Mouse (Mus musculus) right cerebral cortex, postnatal 14 days (tissue): ENCODE results near the gene Chchd6.
A peak's percentile ranks its signal among the peaks of the same experiment; 100 is the strongest.

Source experiments
- DNase-seq: peaks from one replicate; pipeline ENCODE4 v3.0.0; 2022

Gene Chchd6

GRCm38 (mm10) chr6:89584634-89585409, 10.6 kb downstream of the Chchd6 start:
- peak; percentile 43 for DNase-seq

- DNase-seq = no peak
These were observed 12.3 kb downstream of the Chchd6 start for GRCm38 (mm10) chr6:89583170-89583569.

DNA sequence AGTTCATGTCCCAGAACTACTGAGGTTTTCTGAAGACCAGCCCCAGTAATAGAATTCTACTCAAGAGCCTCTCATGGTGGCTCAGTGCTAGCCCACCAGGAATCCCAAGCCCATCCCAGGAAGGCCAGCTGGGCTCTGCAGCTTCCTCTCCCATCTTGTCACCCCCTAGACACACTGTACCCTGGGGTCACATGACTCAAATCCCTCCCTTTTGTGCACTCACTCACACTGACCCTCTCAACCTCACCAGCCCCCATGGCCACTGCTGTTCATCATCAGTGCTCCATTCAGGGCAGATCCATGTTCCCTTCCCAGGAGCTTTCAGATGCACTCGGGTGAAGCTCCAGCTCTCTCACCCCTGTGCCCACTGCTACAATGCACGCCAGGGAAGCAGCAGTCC, 20.8 kb downstream of the Chchd6 start:
- DNase-seq = no peak

DNA sequence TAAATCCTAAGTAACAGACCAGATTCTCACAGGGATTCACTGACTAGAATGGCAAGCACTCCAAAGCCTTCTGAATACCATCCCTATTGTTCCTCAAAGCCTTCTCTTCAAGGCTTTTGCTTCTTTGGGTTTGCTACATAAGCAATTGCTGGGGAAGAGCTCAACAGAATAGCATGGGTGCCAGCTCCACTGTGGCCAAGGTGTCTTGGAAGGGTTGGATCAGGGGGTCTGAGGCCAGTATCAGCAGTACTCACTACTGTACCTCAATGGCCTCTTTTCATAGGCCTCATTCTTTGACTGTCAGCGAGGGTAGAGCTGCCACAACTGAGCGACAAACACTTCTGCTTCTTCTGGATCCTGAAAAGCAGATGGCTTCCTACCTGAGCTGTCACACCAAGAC, 21.7 kb downstream of the Chchd6 start:
- DNase-seq = no peak

- DNase-seq = no peak
These were observed 22.4 kb downstream of the Chchd6 start for GRCm38 (mm10) chr6:89572921-89573636.

DNA sequence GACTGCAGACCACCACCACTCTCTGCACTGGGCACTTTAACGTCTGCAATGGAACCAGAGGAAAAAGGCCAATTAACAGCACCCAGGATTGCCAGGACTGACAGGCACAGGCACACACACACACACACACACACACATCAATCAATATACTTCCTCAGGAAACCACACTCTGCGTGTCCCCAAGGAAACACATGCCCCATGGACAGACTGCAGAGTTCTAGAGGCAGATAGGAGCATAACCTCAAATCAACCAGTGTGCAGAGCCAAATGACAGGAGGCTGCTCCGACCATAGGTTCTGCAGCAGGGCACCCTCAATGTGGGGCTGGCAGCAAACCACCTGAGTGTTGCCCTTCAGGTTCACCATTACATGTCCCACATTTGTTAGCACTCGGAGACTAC, 26.1 kb downstream of the Chchd6 start:
- DNase-seq = no peak

DNA sequence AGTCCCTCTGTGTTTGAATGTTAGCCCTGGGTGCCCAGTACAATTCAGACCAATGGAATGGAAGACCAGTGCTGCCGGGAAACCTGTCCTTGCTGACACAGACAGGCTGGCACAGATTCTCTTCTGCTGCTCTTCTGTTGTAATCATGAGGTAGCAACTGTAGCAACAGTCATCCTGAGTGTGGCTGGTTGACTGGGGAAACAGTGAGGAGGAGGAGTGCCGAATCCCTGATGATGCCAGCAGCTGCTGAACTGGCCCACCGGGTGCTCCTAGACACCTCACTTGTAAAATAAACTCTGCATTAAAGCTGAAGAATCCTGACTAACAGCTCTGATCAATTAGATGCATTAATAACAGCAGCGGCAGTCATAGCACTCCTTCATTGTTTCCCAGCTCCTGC, 28.7 kb downstream of the Chchd6 start:
- no peak for DNase-seq

GRCm38 (mm10) chr6:89563381-89563780, 32.1 kb downstream of the Chchd6 start:
- DNase-seq = no peak

DNA sequence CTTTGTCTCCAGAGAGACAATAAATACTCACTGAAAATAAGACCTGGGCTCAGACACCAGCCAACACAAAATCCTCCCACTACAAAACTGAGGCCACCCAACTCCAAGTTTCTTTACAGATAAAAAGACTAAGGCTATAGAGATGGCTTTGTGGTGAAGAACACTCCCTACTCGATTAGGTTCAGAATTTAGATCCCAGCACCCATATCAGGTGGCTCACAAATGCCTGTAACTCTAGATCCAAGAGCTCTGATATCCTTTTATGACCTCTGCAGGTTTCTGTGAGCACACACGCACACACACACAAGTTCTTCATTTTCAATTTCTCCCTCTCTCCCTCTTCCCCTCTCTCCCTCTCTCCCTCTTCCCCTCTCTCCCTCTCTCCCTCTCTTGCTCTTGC, 34.6 kb downstream of the Chchd6 start:
- DNase-seq = no peak

DNA sequence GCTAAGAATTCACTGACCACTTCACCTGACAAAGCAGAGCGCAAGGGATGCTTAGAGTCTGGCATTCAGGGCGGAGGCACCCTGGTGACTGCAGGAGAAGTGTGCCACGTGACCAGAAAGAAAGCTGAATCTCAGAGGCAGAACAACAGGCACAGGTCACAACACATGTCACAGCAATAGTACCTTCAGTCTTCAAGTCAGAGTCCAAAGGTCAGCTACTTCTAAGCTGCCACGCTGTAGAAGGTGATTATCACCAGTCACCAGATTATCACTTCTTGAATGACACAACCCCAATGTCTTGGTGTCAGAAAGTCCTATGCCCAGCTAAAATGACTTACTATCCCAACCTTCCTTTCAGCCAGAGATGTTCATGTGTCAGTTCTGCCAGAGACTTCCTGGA, 37.8 kb downstream of the Chchd6 start:
- DNase-seq = no peak

- no peak for DNase-seq
These were observed 38.9 kb downstream of the Chchd6 start for GRCm38 (mm10) chr6:89556566-89556965.

DNA sequence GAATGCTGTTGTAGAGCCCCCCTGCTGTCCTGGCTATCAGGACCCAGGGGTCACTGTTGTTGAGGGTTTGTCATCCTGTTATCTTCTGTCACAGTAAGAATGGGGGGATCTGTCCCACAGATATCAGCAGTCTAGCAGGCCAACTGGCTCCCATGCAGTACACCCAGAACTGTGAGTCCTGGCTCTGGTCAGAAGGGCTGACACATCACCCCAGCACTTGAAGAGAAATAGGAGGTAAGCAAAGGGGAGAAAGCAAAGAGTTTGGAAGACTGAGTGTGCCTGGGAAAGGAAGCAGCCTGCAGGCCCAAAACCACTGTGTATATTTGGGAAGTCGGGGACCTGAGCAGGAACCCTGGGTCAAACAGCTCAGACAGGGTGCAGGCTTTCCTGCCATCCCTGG, 39.5 kb downstream of the Chchd6 start:
- DNase-seq = no peak

- no peak for DNase-seq
These were observed 41.4 kb downstream of the Chchd6 start for GRCm38 (mm10) chr6:89554029-89554428.

DNA sequence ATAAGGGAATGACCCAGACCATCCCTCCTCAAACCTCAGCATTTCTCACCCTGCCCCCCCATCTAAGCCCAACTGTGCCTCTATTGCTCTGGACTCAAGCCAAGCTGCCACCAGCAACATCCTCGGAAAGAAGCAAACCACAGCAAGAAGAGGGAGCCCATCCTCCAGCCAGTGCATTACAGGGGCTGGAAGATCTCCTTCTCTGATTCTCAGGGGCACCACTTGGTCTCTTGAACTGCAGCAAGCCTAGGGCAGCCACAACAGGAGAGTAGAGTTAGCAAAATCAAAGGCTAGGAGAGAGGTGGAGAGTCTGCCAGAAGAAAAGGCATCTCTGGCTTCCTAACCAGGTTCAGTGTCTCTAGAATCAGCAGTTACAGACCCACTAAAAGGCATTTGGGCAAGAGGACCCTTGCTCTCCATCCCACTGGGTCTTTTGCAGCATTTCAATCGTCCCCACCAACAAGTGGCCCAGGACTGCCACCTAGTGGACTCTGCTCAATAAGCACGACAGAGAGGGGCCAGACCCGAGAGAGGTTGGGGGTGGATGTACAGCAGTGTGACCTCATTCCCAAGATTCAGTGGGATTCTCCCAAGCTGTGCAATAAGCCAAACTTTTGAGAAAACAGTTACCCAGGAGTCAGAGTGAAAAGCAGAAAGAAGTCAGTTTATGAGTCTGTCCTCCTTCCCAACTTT, 42.3 kb downstream of the Chchd6 start:
- DNase-seq = peak; percentile 83

GRCm38 (mm10) chr6:89552321-89553011, 43.0 kb downstream of the Chchd6 start:
- no peak for DNase-seq

GRCm38 (mm10) chr6:89549157-89549556, 46.3 kb downstream of the Chchd6 start:
- no peak for DNase-seq

DNA sequence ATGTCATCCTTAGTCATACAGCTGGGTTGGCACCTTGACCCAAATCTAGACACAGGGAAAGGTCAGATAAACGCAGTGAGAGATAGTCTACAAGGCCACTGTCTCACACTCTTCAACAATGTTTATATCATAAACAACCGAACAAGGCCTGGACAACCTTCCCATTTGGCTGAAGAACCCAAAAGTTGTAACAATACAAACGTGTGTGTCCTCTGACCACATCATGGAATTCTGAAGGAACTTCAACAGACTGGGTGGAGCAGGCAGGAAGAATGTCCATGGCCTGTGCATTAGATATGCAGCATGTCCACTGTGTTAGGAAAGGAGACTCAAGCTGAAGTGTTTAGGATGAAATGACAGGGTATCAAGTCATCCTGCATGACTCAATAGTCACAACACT, 47.5 kb downstream of the Chchd6 start:
- no peak for DNase-seq

- DNase-seq = no peak
These were observed 57.2 kb downstream of the Chchd6 start for GRCm38 (mm10) chr6:89538102-89538751.

DNA sequence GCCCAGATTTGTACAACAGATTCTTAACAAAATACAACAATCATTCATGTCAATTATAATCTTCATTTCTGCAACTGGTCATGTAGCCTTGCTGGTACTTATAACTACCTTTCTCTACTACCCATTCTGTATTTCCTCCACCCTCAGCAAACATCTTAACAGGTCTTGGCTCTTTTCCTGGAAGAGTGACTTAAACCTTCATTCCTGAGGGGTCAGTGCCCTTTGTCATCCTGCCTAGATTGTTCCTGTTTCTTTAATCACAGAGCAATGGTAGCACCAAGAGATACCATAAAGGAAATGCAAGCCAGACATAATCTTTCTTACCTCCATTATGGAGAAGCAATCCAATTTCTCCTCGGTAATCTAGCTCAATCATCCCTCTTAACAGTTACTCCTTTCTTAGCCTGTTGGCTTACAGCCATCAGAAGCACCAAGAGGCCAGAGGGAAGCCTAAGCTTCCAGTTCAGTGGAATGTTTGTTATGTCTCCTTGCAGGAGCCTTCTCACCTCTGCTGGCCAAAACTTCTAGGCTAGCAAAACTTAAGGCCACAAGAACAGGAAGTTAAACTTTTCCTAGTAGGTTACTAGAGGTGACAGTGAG, 59.7 kb downstream of the Chchd6 start:
- no peak for DNase-seq

DNA sequence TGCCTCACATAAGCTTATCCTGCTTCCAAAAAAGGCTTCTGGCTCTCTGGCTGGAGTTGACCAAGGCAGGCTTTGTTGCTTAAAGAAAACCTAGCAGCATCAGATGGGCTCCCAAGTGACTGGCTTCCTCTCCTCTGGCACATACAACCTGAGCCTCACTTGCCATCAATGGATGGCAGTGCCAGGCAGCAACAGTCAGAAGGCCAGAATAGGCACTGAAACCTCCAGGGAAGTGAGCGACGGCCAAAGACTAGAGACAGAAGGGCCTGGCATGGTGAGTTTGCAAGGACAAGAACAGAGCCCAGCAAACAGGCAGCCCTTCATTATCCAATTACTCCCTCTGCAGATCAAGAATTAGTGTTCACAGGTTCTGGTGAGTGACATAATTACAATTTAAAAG, 70.7 kb downstream of the Chchd6 start:
- no peak for DNase-seq

- no peak for DNase-seq
These were observed 85.3 kb downstream of the Chchd6 start for GRCm38 (mm10) chr6:89510154-89510553.

GRCm38 (mm10) chr6:89508725-89509124, 86.7 kb downstream of the Chchd6 start:
- no peak for DNase-seq
